Mouse (Mus musculus): Measurements from ENCODE around the gene Nr1d1. TPM values are rescaled to one million over a fixed set of nuclear protein-coding genes. Genes with fewer than 3 reads are reported as not detected.

Nr1d1 gene
- polyA plus RNA-seq, 1 experiment = not detected

GRCm38 (mm10) chr11:98785214-98785613 is 10.1 kb upstream of the Nr1d1 start:
- WGBS = 60% methylated on average over 10 of the region's 10 CpGs
- Histone ChIP-seq H3K27ac (ENCODE audit: insufficient read depth, low read depth, low read length) (peak overlapping the region; percentile 90), H3K4me1 (ENCODE audit: control insufficient read depth, insufficient read depth, low read length) (peaks cover 53% of the 10 kb centered on the region), H3K4me3 (ENCODE audit: insufficient read depth, low read depth, low read length) (no peak overlapping the region)
- TF ChIP-seq CTCF (IDR thresholded peaks at IDR 0.05; ENCODE audit: insufficient read depth, low read depth, low read length) (no peak), POLR2A (IDR thresholded peaks at IDR 0.05; ENCODE audit: insufficient read depth, low read depth, low read length) (no peak)

GRCm38 (mm10) chr11:98784139-98784538 is 9.0 kb upstream of the Nr1d1 start:
- WGBS = 78% methylated on average over 4 of the region's 4 CpGs
- peak overlapping the region; percentile 99 for H3K27ac ChIP-seq (ENCODE audit: insufficient read depth, low read depth, low read length)

DNA sequence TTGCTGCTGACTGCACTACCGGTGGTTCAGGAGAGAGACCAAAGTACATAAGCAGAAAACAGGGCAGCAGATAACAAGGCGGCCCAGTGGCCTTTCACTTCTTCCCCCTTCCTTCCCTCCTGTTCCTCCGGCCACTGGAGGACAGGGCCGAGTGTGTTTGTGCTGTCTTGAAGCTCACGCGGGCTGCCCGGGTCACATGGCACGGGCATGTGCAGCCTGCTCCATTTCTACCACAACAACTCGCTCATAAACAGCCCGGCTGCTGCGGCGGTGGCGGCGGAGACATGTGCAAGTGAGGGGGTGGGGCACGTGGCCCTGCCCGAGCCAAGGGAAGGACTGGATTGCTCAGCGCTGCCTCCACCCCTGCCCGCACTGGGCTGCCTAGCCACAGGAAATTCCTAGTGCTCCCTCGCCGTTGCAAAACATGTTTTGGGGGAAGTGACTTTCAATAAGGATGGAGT is 8.1 kb upstream of the Nr1d1 start:
- Histone ChIP-seq H3K4me1 (ENCODE audit: control insufficient read depth, insufficient read depth, low read length) (peaks cover 50% of the 10 kb centered on the region), H3K27ac (ENCODE audit: insufficient read depth, low read depth, low read length) (peak overlapping the region; percentile 99), H3K4me3 (ENCODE audit: insufficient read depth, low read depth, low read length) (peak overlapping the region; percentile 15)
- peak; percentile 46 for TF ChIP-seq POLR2A (IDR thresholded peaks at IDR 0.05; ENCODE audit: insufficient read depth, low read depth, low read length)
- TF ChIP-seq CTCF (IDR thresholded peaks at IDR 0.05; ENCODE audit: insufficient read depth, low read depth, low read length) = no peak
- WGBS = under 1% methylated on average over 20 of the region's 20 CpGs

More at GRCm38 (mm10) chr11:98784139-98784538, 9.0 kb upstream of the Nr1d1 start:
- H3K4me1 ChIP-seq (ENCODE audit: control insufficient read depth, insufficient read depth, low read length) = peaks cover 50% of the 10 kb centered on the region
- no peak for TF ChIP-seq CTCF (IDR thresholded peaks at IDR 0.05; ENCODE audit: insufficient read depth, low read depth, low read length)
- no peak for TF ChIP-seq POLR2A (IDR thresholded peaks at IDR 0.05; ENCODE audit: insufficient read depth, low read depth, low read length)
- no peak overlapping the region for H3K4me3 ChIP-seq (ENCODE audit: insufficient read depth, low read depth, low read length)

- Histone ChIP-seq H3K4me1 (ENCODE audit: control insufficient read depth, insufficient read depth, low read length) (peaks cover 50% of the 10 kb centered on the region), H3K4me3 (ENCODE audit: insufficient read depth, low read depth, low read length) (peak overlapping the region; percentile 15), H3K27ac (ENCODE audit: insufficient read depth, low read depth, low read length) (peak overlapping the region; percentile 99)
- 3% methylated on average over 17 of the region's 17 CpGs for WGBS
- TF ChIP-seq POLR2A (IDR thresholded peaks at IDR 0.05; ENCODE audit: insufficient read depth, low read depth, low read length) = no peak
- no peak for TF ChIP-seq CTCF (IDR thresholded peaks at IDR 0.05; ENCODE audit: insufficient read depth, low read depth, low read length)
Observed at GRCm38 (mm10) chr11:98782651-98783235, 7.6 kb upstream of the Nr1d1 start.

DNA sequence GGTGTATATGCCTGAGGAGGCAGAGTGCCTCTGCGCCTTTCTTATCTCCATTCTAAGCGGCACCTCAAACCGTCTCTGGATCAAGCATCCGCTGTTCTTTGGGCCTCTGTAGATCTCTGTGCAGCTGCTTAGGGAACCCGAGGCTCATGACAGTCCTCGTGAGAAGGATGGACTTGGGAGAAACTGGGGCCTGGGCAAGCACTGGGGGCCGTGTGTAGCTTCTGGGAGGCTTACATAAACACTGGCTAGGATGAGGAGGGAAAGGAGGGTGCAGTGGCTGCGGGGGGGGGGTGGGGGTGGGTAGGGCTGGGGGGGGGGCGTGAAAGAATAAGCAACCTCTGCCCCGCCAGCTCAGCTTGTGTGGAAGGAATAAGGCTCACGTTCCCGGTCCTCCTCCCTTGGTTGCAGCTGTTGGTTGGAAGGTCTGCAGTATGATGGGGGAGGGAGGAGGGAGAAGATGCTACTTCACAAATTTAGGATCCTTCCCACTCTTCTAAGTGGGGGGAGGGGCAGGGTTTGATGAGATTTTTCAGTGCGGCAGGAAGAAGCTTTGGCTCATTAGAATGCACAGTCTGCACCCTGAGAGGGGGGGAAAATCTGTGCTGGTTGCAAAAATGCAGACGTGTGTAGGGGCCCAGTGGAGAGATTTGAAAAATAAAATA is 6.8 kb upstream of the Nr1d1 start:
- Histone ChIP-seq H3K4me1 (ENCODE audit: control insufficient read depth, insufficient read depth, low read length) (peaks cover 53% of the 10 kb centered on the region), H3K4me3 (ENCODE audit: insufficient read depth, low read depth, low read length) (0 out of 2 replicates have a peak overlapping the region, but pooled peaks have one; percentile 8), H3K27ac (ENCODE audit: insufficient read depth, low read depth, low read length) (peak overlapping the region; percentile 98)
- no peak for TF ChIP-seq POLR2A (IDR thresholded peaks at IDR 0.05; ENCODE audit: insufficient read depth, low read depth, low read length)
- no peak for TF ChIP-seq CTCF (IDR thresholded peaks at IDR 0.05; ENCODE audit: insufficient read depth, low read depth, low read length)
- 12% methylated on average over 14 of the region's 14 CpGs for WGBS

GRCm38 (mm10) chr11:98777888-98778287 is 2.8 kb upstream of the Nr1d1 start:
- TF ChIP-seq POLR2A (IDR thresholded peaks at IDR 0.05; ENCODE audit: insufficient read depth, low read depth, low read length) (no peak), CTCF (IDR thresholded peaks at IDR 0.05; ENCODE audit: insufficient read depth, low read depth, low read length) (no peak)
- Histone ChIP-seq H3K4me1 (ENCODE audit: control insufficient read depth, insufficient read depth, low read length) (peaks cover 38% of the 10 kb centered on the region), H3K27ac (ENCODE audit: insufficient read depth, low read depth, low read length) (no peak overlapping the region)

GRCm38 (mm10) chr11:98776843-98777590 is 1.9 kb upstream of the Nr1d1 start:
- TF ChIP-seq POLR2A (IDR thresholded peaks at IDR 0.05; ENCODE audit: insufficient read depth, low read depth, low read length) (no peak), CTCF (IDR thresholded peaks at IDR 0.05; ENCODE audit: insufficient read depth, low read depth, low read length) (no peak)
- peaks cover 32% of the 10 kb centered on the region for H3K4me1 ChIP-seq (ENCODE audit: control insufficient read depth, insufficient read depth, low read length)
- 0 out of 2 replicates have a peak overlapping the region, but pooled peaks have one; percentile 31 for H3K27ac ChIP-seq (ENCODE audit: insufficient read depth, low read depth, low read length)
- H3K4me3 ChIP-seq (ENCODE audit: insufficient read depth, low read depth, low read length) = no peak overlapping the region
- 37% methylated on average over 9 of the region's 9 CpGs for WGBS

More at GRCm38 (mm10) chr11:98777888-98778287, 2.8 kb upstream of the Nr1d1 start:
- no peak overlapping the region for H3K4me3 ChIP-seq (ENCODE audit: insufficient read depth, low read depth, low read length)

DNA sequence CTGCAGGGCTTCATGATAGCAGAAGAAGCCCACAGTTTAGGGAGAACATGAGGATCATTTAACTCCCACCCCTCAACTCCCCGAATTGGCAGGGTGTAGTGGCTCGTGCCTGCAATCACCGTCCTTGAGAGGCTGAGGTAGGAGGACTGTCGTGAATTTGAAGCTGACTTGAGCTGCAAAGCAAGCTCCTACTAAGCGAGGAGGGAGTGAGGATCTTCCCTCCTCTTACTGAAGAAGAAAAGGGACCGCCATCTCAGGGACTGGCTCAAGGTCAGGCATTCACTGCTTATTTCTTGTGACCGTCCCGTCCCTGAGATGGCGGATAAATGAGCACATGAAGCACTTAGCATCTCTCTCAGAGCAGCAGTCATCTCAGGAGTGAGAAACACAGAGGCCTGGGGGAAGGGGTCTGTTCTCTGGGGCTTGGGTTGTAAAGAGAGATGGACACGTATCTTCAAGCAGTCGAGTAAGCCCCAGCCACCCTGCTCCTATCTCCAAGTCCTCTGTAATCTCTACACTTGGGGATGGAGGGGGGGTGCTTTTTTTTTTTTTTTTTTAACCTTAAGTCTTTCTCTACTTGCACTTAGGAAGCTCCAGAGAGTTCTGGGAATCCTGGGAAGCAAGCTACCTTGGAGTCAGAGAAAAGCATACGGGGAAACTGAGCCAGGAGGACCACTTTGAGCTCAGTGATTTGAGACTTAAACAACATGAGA is 1.1 kb upstream of the Nr1d1 start:
- TF ChIP-seq POLR2A (IDR thresholded peaks at IDR 0.05; ENCODE audit: insufficient read depth, low read depth, low read length) (no peak), CTCF (IDR thresholded peaks at IDR 0.05; ENCODE audit: insufficient read depth, low read depth, low read length) (no peak)
- Histone ChIP-seq H3K4me3 (ENCODE audit: insufficient read depth, low read depth, low read length) (no peak overlapping the region), H3K4me1 (ENCODE audit: control insufficient read depth, insufficient read depth, low read length) (peaks cover 33% of the 10 kb centered on the region), H3K27ac (ENCODE audit: insufficient read depth, low read depth, low read length) (peak overlapping the region; percentile 29; the same call in 1 of the 2 replicates)
- 50% methylated on average over 12 of the region's 12 CpGs for WGBS
